Mouse (Mus musculus) left cerebral cortex, adult 9 months (tissue): ENCODE data around the gene Hdgfl3.

Experiments
- DNase-seq, 2 experiments: peaks; one replicate each; pipeline ENCODE4 v3.0.0; 2022; ENCODE audit warnings: low spot score in 2 of 2

Hdgfl3 gene

GRCm38 (mm10) chr7:81904094-81904493 is 30.2 kb downstream of the Hdgfl3 start:
- no peak for DNase-seq

- DNase-seq, result no peak
Observed at GRCm38 (mm10) chr7:81899361-81899760, 34.9 kb downstream of the Hdgfl3 start.

GRCm38 (mm10) chr7:81885128-81885527 is 49.1 kb downstream of the Hdgfl3 start:
- no peak for DNase-seq

GRCm38 (mm10) chr7:81881600-81881999 is 52.7 kb downstream of the Hdgfl3 start:
- DNase-seq, result no peak

- no peak for DNase-seq
Observed at GRCm38 (mm10) chr7:81880797-81881196, 53.5 kb downstream of the Hdgfl3 start.

GRCm38 (mm10) chr7:81880286-81880685 is 54.0 kb downstream of the Hdgfl3 start:
- no peak for DNase-seq

- DNase-seq, result peak in 1 of 2 experiments; percentile 55
Observed at GRCm38 (mm10) chr7:81875372-81875771, 58.9 kb downstream of the Hdgfl3 start.

GRCm38 (mm10) chr7:81874636-81875035 is 59.6 kb downstream of the Hdgfl3 start:
- DNase-seq, result no peak

- DNase-seq, result no peak
Observed at GRCm38 (mm10) chr7:81873807-81874206, 60.5 kb downstream of the Hdgfl3 start.

GRCm38 (mm10) chr7:81872493-81873013 is 61.7 kb downstream of the Hdgfl3 start:
- no peak for DNase-seq

GRCm38 (mm10) chr7:81868158-81868557 is 66.1 kb downstream of the Hdgfl3 start:
- peak in 1 of 2 experiments; percentile 62 for DNase-seq

- no peak for DNase-seq
Observed at GRCm38 (mm10) chr7:81867231-81867930, 66.9 kb downstream of the Hdgfl3 start.

- no peak for DNase-seq
Observed at GRCm38 (mm10) chr7:81865937-81866336, 68.3 kb downstream of the Hdgfl3 start.

- no peak for DNase-seq
Observed at GRCm38 (mm10) chr7:81864552-81864951, 69.7 kb downstream of the Hdgfl3 start.

GRCm38 (mm10) chr7:81862587-81863583 is 71.4 kb downstream of the Hdgfl3 start:
- DNase-seq, result no peak

GRCm38 (mm10) chr7:81861921-81862320 is 72.4 kb downstream of the Hdgfl3 start:
- no peak for DNase-seq

GRCm38 (mm10) chr7:81861461-81861860 is 72.8 kb downstream of the Hdgfl3 start:
- no peak for DNase-seq

GRCm38 (mm10) chr7:81860996-81861395 is 73.3 kb downstream of the Hdgfl3 start:
- DNase-seq, result no peak

GRCm38 (mm10) chr7:81860071-81860470 is 74.2 kb downstream of the Hdgfl3 start:
- DNase-seq, result peak; percentile 44 to 48

GRCm38 (mm10) chr7:81858968-81859721 is 75.1 kb downstream of the Hdgfl3 start, which contains the start of gene Tm6sf1:
TSS of gene Tm6sf1 (plus strand) at chr7:81859001.
- no peak for DNase-seq

- no peak for DNase-seq
Observed at GRCm38 (mm10) chr7:81858236-81858635, 76.0 kb downstream of the Hdgfl3 start.

GRCm38 (mm10) chr7:81856221-81856620 is 78.1 kb downstream of the Hdgfl3 start:
- no peak for DNase-seq
